Mouse (Mus musculus): ENCODE results near the gene Timp3.
"Not testable (repeated sequence)": the region's sequence is repeated elsewhere in the genome, so short reads cannot be mapped to it uniquely, and the experiment has no call there.

Gene Timp3

DNA sequence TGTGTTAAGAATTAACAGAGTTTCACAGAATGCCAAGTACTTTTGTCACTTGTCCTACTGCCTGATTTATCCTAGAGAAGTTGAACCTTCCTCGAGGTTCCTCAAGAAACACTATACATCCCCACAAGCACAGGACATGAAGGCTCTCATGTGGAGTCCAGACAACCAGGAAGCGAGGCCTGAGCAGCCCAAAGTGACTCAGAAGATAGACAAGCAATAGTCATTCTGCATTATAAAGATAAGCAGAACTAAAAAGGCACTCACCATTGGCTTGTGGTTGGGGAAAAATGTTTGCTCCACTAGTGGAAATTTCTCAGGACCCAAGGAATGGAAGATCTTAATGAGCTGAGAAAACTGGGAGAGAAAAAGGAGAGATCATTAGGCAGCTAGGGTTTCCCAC, 51.1 kb downstream of the Timp3 start:
- no peak for DNase-seq (ENCODE audit: low read depth, low spot score)

DNA sequence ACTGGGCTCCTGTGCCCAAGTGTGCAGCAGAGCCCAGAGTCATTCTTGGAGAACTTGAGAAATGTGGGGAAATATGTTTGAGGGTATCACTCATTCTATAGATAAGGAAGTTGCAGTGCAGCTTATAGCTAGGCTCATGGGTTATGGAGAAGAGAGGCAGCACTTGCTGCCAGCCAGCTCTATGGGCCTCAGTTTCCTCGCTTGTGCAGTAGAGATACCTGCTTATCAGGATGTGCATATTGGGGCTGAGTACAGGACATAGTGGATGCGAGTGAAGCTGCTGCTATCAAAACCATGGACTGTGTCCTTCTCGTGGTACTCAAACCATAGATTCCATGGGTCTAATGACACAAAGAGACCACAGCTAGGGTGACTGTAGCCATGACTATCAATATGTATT, 52.3 kb downstream of the Timp3 start:
- no peak for DNase-seq (ENCODE audit: low read depth, low spot score)

DNA sequence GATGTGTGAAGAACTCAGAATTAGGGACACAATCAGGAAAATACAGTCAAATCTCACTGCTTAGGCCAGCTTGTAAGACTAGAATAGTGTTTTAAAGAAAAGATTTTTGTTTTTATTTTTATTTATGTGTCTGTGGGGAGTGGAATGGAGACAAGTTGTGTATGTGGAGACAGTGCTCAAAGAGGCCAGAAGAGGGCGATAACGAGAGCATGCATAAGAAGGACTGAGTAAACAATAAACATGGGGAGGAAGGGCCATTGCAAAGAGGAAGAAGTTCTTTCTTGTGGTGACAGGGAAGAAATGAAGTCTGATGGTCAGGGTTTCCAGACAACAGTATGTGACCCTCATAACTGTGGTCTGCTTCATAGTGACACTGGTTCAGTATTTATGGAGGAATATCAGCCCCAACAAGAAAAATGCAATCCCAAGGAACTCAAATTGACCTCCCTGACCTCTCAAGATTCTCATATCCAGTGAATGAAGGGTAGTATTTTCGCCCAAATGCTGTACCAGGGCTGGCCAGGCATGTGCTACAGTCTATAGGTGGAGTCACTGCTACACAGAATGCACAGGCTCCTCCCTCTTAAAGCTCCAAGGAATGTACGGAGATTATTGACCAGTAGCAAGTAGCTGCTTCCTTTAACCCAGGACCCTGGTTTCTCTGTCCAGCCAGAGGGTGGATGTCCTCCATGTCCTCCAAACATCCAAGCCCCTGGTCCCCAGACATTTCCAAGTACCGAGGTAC, 56.8 kb downstream of the Timp3 start:
- DNase-seq (ENCODE audit: low read depth, low spot score), result no peak

DNA sequence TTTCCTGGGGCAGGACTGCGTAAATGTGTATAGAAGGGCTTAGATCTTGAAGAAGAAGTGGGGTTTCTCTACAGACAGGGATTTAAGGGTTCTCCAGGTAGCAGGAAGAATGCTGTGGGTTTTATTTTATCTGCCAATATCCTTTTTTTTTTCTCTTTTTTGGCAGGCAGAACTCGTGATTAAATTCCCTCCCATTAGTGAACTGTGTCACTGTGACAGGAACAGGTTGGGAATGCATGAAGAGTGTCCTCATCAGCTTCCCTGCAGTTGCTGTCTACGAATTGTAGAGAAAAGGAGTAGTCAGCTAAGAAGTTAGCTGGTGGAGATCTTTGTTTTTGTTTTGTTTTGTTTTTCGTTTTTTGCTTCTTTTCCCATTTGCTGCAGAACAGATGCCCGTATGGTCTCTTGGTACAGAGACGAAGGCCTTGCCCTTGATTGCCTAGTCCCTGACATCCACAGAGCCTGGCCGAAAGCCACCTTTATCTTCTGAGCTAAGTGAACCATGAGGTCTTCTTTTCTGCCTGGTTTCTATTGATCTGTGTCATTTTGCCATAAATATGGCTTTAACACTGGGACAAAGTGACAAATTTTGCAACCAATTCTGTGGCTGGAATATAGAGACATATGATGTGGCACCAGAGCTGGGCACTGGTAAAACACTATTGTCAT, 58.3 kb downstream of the Timp3 start:
- no peak for DNase-seq (ENCODE audit: low read depth, low spot score)

DNA sequence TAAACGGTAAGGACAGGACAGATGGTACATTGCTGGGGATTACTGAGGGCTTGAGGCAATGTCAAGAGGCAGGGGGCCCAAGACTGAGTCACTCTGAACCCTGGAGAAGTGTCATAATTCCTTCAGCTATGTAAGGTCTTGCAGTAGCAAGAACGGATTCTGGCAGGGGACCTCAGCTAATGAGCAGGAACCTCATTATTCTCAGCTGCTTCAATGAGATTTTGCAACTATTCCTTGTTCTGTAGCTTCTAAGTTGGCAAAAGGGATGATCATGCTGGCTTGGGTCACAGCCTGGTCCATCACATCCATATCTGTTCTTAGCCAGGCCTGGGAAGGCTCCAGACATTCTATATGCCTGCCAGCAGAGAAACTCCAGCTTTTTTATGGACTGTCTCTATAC, 59.0 kb downstream of the Timp3 start:
- no peak for DNase-seq (ENCODE audit: low read depth, low spot score)

DNA sequence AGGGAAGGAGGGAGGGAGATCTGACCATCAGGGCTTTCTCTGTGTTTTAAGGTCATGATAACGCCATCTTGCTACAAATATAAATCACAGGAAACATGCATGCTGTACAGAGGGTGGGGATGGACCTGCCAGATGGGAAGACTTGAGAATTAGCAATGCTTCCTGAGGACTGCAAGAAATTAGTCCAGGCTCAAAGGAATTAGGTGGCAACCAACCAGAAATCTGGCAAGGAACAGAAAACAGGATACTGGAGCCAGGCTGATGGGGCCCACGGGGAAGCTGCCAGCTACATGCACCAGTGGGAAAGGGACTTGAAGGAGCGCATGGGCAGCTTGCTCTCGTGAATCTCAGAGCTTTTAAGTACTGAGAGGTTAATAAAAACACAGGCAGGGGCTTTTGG, 59.5 kb downstream of the Timp3 start:
- no peak for DNase-seq (ENCODE audit: low read depth, low spot score)

DNA sequence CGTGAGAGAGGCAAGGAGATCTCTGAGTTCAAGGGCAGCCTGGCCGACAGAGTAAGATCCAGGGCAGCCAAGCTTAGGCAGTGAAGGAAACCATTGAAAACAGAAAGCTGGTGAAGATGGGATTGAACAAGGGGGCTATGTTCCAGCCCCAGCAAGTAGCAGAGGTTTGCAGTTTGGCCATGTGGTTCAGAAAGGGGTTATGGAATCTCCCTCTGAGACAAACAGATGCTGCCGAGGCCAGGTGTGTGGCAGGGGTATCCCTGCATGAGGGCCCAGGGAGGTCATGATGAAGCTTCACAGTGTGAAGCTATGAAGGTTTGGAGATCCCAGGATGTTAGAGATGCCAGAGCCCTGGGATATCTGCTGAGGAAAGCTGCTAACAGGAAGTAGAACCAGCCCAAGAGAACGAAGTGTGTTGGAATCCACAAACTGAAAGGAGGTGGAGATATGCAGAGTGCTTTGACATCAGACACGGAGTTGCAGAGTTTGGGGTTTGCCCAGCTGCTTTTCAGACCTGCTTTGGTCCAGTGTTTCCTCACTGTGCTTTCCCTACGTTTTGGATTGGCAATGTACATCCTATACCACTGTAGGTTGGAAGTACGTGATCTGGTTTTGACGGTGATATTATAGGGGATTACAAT, 63.6 kb downstream of the Timp3 start:
- DNase-seq (ENCODE audit: low read depth, low spot score), result no peak

DNA sequence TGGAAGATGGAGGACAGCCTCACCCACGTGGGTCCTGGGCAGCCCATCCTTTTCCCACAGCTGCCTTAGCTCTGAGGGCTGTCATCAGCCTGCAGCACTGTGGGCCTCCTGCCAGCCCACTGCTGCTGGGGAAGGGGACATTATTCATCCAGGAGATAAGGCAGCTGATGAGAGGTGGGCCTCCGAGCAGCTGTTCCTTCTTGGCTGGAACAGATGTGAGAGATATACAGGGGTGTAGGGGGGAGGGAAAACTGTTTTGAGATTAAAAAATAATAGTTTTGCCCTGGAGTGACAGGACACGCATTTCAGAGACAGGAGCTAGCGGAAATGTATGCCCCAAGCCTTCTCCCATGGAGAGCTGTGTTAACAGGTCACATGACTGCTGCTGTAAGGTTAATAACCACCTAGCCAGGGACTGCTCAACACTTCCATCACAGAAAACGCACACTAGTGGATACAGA, 65.5 kb downstream of the Timp3 start:
- DNase-seq (ENCODE audit: low read depth, low spot score), result no peak

DNA sequence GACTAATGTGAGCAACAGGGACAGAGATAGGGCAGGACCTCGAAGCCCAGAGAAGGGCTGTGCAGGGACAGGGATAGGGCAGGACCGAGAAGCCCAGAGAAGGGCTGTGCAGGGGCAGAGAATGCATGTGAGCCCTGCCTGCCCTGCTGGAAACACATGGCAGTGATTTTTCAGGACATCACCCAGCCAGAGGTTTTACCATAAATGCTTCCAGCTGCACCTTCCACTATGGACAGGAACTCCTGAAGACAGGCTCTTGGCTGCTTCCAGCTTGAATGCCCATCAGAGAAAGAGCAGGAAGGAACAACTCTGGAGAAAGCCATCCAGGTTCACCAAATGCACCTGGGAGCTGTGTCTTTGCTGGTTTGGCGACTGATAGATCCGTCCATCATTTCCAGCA, 67.2 kb downstream of the Timp3 start:
- no peak for DNase-seq (ENCODE audit: low read depth, low spot score)

DNA sequence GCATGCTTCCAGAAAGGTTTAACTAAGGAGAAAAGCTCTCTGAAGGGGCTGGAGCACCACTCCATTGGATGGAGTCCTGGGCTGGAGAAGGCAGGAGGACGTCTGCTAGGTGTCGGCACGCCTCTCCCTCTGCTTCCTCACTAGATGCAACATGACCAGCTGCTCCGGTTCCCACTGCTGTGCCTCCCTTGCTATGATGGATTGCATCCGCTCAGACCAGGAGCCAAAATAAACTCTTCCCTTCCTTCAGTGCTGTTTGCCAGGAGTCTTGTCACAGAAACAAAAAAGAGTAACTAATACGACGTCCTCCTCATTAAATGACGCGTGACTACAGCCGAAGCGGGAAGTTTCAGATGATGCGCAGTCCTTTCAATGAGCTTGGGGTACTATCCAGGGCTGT, 68.6 kb downstream of the Timp3 start:
- DNase-seq (ENCODE audit: low read depth, low spot score), result no peak

DNA sequence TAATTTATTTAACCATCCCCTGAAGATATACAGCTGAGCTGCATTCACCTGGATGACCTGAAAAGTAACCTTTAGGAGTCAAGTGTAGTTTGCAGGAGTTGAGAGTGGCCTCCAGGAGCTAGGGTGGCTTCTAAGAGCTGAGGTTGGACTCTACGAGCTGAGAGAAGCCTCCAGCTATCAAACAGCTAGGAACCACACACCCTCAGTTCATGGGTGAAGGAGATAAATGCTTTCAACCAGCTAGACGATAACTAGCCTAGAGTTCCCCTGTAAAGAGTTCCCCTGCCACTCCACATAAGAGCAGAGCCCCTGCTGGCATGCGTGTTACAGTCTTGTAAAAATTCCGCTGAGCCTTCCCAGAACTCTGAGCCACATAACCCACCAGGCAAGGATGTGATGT, 69.2 kb downstream of the Timp3 start:
- DNase-seq (ENCODE audit: low read depth, low spot score), result no peak

DNA sequence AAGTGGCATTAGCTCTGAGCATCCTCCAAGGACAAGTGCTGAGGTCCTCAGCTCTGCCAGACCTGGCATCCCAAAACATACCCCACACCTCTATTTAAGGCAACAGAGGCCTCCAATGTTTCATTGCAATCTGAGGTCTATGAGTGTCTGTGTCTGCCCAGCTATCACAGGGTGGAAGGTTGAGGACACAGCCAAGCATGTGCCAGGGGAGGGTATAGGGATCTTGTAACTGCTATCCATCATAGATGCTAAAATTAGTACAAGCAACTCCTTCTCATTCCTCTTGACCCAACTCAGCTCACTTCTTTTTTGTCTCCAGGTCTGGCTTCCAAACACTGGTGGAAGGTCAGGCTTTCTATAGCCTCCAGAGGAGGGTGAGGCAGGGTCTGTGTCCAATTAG, 71.4 kb downstream of the Timp3 start:
- DNase-seq (ENCODE audit: low read depth, low spot score), result no peak

DNA sequence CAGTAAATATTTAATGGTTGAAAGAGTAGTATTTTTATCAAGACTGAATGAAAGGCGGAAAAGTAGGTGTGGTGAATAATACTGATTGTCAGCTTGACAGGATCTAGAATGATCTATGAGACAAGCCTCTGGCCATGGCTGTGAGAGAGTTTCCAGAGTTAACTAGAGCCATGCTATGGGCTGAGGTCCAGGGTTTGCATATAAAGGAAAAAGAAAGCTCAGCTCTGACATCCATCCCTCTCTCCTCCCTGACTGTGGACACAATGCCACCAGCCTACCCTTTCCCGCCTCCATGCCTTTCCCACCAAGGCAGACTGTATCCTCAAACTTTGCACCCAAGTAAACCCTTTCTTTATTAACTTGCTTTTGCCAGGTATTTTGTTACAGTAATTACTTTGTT, 73.9 kb downstream of the Timp3 start:
- DNase-seq (ENCODE audit: low read depth, low spot score), result no peak

DNA sequence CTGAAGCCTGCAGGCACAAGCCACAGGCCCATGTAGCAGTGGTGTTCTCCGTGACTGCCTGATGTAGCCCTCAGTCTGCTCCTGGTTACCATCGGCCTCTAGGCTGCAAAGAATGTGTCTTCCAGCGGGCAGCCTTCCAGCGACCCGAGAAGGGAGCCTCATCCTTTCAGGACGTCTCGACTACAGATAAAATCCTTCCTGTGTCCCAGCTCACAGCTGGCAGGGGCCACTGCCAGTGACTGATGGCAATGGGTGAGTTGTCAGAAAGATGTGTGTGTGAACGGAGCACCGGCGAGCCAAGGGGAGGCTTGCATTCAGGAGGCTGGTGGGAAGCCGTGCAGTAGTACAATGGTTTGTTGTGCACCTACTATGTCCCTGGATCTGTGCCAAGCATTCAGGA, 75.7 kb downstream of the Timp3 start:
- no peak for DNase-seq (ENCODE audit: low read depth, low spot score)

DNA sequence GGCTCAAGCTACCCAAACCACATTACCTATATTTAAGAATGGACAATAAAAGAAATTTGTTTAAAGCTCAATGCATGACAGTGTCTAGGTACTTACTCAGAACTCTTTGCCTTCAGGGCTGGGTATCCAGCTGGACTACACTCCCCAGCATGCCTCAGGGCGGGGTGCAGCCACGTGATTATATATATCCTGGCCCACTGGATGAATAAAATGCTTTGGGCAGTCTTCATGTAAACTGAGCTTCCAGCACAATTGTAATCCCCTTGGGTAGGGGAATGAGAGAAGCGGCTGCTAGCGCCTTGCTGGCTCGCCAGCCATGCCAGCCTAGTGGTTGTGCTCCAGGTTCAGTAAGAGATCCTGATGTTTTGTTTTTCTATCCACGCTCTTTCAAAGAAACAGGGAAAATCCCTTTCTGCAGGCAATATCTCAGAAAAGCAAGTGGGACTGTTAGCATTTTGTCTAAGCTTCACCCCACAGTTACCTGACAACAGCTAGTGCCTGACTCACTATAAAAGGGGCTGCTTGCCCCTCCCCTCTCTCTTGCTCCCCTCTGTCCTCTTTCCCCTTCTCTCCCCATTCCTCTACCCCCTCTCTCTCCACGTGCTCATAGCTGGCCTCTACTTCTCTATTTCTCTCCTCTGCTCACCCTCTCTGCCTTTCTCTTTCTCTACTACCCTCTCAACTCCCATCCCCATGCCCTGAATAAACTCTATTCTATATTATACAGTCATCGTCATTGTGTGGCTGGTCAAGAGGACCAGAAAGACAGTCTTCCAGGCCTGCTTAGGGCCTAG, 76.4 kb downstream of the Timp3 start:
- no peak for DNase-seq (ENCODE audit: low read depth, low spot score)

DNA sequence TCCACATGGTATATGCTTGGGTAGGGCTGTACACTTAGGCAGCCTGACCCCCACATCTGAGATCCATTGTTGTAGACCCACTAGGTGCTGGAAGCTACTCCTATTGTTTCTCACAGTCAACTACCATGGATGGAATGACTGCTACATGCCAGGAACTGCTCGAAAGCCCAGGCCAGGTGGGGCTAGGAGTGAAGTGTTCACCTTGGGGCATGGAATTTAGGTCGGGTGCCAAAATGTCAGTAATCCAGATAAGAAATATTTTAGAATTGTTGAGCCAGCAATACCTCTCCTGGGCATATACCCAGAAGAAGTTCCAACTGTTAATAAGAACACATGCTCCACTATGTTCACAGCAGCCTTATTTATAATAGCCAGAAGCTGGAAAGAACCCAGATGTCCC, 78.6 kb downstream of the Timp3 start:
- not testable (repeated sequence) for DNase-seq (ENCODE audit: low read depth, low spot score)

DNA sequence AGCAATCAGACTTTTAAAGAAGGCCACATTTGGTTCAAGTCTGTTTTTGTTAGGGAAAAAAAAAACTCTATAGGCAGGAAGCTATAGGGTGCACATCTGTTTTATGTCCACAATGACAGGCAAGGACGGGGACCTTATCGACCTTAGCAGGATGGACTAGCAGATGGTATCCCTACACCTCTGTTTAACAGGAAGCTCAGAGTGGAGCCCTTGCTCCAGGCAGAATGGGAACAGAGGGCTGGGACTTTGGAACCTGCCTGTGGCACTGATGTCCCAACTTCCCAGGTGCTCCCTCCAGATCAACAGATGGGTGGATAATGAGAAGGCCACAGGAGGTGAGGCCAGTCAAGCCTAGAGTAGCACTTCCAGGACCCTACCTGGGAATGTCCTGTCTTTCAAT, 80.5 kb downstream of the Timp3 start:
- no peak for DNase-seq (ENCODE audit: low read depth, low spot score)

DNA sequence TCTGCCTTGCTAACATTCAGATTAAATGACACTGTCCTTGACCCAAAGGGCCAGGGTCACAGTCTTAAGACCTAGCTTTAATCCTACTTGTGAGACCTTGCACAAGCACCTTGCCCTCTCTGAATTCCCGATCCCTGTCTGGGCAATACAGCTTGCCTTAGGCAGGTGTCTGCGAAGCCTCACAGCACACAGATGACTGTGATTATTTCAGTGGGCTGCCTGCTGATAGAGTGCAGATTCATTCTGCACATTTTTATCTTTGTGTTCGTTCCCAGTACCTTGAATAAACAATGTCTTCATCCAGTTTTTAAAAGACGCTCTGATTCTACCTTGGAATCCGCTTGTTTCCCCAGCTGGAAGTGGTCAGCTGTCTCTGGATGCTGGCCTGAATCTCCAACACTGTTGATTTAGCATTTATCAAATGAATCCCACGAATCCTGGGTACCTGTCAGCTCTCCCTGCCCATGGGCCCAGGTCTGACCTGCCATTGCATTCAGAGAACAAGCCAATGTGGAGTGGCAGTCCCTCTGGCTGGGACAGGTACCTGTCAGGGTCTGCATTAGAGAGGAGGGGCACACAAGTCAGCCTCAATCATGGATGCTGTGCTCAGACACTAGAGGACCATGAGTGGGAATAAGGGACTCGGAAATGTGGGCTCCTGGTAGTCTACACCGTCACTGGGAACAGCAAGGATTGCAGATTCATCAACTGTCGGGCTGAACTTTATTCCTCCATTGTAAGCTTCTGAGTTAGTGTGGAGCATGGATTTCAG, 81.2 kb downstream of the Timp3 start:
- no peak for DNase-seq (ENCODE audit: low read depth, low spot score)

DNA sequence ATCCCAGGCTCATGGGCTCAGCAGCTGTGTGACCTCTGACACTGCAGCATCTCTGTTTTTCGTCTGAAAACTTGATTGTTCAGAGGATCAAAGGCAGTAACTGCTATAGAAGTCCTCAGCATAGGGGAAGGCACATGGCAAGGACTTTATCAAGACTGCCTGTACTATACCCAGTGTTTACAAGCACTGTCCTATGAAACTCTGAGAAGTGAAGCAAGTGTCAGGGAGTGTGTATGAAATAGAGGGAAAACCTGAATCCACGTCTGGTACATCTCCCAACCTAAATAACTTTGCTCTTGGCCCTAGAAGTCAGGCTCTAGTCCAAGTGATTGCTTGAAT, 81.7 kb downstream of the Timp3 start:
- DNase-seq (ENCODE audit: low read depth, low spot score), result no peak

DNA sequence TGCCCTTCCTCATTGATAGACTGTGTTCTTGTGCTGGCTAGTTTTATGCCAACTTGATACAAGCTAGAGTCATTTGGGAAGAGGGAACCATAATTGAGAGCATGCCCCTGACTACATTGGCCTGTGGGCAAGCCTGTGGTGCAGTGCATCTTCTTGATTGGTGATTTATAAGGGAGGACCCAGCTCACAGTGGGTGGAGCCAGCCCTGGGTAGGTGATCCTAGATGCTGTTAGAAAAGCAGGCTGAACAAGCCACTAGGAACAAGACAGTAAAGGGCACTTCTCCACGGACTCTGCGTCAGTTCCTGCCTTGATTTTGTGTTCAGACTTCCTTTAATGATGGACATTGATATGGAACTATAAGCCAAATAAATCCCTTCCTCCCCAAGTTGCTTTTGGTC, 84.5 kb downstream of the Timp3 start:
- no peak for DNase-seq (ENCODE audit: low read depth, low spot score)

DNA sequence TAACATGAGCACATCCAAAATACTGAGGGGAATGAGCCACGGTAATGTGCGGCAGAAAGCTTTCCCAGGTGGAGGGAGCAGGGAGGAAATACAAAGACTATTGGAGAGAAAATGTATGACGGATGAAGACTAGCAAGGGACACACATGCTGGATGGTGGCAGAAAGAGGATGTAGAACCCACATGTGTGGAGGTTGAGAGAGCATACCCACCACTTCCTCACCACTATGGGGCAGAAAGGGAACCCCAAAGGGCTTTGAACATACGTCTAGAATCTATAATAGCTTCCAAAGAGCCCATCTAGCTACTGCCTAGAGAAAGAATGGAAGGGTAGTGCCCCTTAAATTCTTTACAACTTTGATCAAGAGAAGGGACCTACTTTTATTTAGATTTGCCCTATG, 85.5 kb downstream of the Timp3 start:
- DNase-seq (ENCODE audit: low read depth, low spot score), result no peak

DNA sequence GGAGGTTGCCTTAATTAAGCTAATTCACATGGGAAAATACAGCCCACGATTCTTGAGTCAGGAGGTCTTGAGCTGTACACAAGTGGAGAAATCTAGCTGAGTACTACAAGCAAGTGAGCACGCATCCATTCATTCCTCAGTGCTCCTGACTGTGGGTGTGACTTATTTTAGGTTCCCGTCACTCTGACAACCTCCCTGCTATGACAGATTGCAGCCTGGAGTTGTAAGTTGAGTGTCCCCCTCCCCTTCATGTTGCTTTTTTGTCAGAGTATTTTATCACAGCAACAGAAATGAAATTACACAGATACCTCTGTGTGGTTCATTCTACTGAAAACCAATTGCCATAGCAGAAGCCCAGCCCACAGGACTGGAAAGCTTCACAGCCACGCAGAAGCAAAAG, 86.1 kb downstream of the Timp3 start:
- DNase-seq (ENCODE audit: low read depth, low spot score), result no peak

All from brain, embryonic 18.5 days (tissue).